Mouse (Mus musculus) stomach, embryonic 14.5 days (tissue): ENCODE results near the gene Carns1. TPM values are rescaled to one million over a fixed set of nuclear protein-coding genes. Genes with fewer than 3 reads are reported as not detected.
A peak's percentile ranks its signal among the peaks of the same experiment; 100 is the strongest.

Source experiments
- ATAC-seq: fragments of 200-750 bp; cut with Nextera tagmentation; 2 replicates; pipeline ENCODE4 v1.8.0; 2017; ENCODE audit warnings: low read depth, moderate TSS enrichment; ENCODE audit not compliant: insufficient number of reproducible peaks, insufficient read depth, low FRiP score
- H3K27ac ChIP-seq: fragments of 300-500 bp; sonication (generic); 2 replicates; pipeline ENCODE4 v1.5.1; 2014; ENCODE audit warnings: mild to moderate bottlenecking, low read length, moderate library complexity, mixed read lengths
- H3K27me3 ChIP-seq: fragments of 300-500 bp; sonication (generic); 2 replicates; pipeline ENCODE4 v1.6.1; 2014; ENCODE audit warnings: low read length, control low read depth, mixed read lengths; ENCODE audit not compliant: control insufficient read depth, insufficient read depth
- H3K36me3 ChIP-seq: fragments of 300-500 bp; sonication (generic); 2 replicates; pipeline ENCODE4 v1.6.1; 2014; ENCODE audit warnings: mild to moderate bottlenecking, control low read depth, low read length, moderate library complexity, mixed read lengths; ENCODE audit not compliant: control insufficient read depth, insufficient read depth
- H3K4me1 ChIP-seq: fragments of 300-500 bp; sonication (generic); 2 replicates; pipeline ENCODE4 v1.6.1; 2014; ENCODE audit warnings: low read length, control low read depth, mixed read lengths; ENCODE audit not compliant: control insufficient read depth, insufficient read depth
- H3K4me2 ChIP-seq: fragments of 300-500 bp; sonication (generic); replicated peaks from 2 replicates; pipeline ENCODE4 v1.6.1; 2014; ENCODE audit warnings: low read depth, low read length, control low read depth
- H3K4me3 ChIP-seq: fragments of 300-500 bp; sonication (generic); 2 replicates; pipeline ENCODE4 v1.5.1; 2014; ENCODE audit warnings: low read depth, low read length, control low read depth
- H3K9ac ChIP-seq: fragments of 300-500 bp; sonication (generic); replicated peaks from 2 replicates; pipeline ENCODE4 v1.6.1; 2014; ENCODE audit warnings: low read depth, mild to moderate bottlenecking, control low read depth, low read length, moderate library complexity, mixed read lengths
- H3K9me3 ChIP-seq: fragments of 300-500 bp; sonication (generic); 2 replicates; pipeline ENCODE4 v1.6.1; 2016; ENCODE audit warnings: low read depth, low read length, control low read depth; ENCODE audit not compliant: control insufficient read depth
- WGBS: fragments of 180-500 bp; shearing (Covaris S2); extraction: QIAGEN DNeasy Blood & Tissue Kit; methylation state at CpG from one replicate; pipeline ENCODE4 v1.1.7; 2014; 5-methylcytosine and 5-hydroxymethylcytosine counted together
- polyA plus RNA-seq: library from polyadenylated mRNA; unstranded; fragments of >200 nt; fragmentation: Nextera tagmentation; extraction: Ambion mirVana; gene quantifications from 2 replicates; pipeline ENCODE4 v1.2.1, GENCODE M21; 2014

The Carns1 gene
- polyA plus RNA-seq, 1 experiment from 2014 or later = 0.90 TPM

- no peak for ATAC-seq
- Histone ChIP-seq H3K36me3 (peaks cover 27% of the 10 kb centered on the region), H3K27ac (no peak overlapping the region), H3K4me2 (no peak overlapping the region), H3K4me1 (peaks cover 20% of the 10 kb centered on the region), H3K4me3 (no peak overlapping the region), H3K9me3 (no peaks in the 10 kb centered on the region), H3K27me3 (no peaks in the 10 kb centered on the region), H3K9ac (no peak overlapping the region)
- 74% methylated on average over 5 of the region's 5 CpGs for WGBS
Measured at GRCm38 (mm10) chr19:4151488-4151860, 23.8 kb downstream of the Carns1 start.

GRCm38 (mm10) chr19:4150567-4151487 lies 24.5 kb downstream of the Carns1 start:
- 88% methylated on average over 22 of the region's 22 CpGs for WGBS
- H3K4me1 ChIP-seq = peaks cover 20% of the 10 kb centered on the region
- ATAC-seq = no peak

GRCm38 (mm10) chr19:4149764-4150461 lies 25.4 kb downstream of the Carns1 start:
- WGBS = 94% methylated on average over 17 of the region's 17 CpGs
- Histone ChIP-seq H3K36me3 (peaks cover 27% of the 10 kb centered on the region), H3K4me3 (no peak overlapping the region), H3K27me3 (no peaks in the 10 kb centered on the region), H3K9me3 (no peaks in the 10 kb centered on the region), H3K9ac (0 out of 2 replicates have a peak overlapping the region, but pooled peaks have one; percentile 1), H3K4me1 (peaks cover 20% of the 10 kb centered on the region), H3K4me2 (peak overlapping the region; percentile 78), H3K27ac (no peak overlapping the region)
- no peak for ATAC-seq

More at GRCm38 (mm10) chr19:4150567-4151487, 24.5 kb downstream of the Carns1 start:
- H3K9me3 ChIP-seq = no peaks in the 10 kb centered on the region
- no peak overlapping the region for H3K4me3 ChIP-seq
- H3K27ac ChIP-seq = no peak overlapping the region
- no peak overlapping the region for H3K4me2 ChIP-seq
- peaks cover 27% of the 10 kb centered on the region for H3K36me3 ChIP-seq
- no peak overlapping the region for H3K9ac ChIP-seq
- H3K27me3 ChIP-seq = no peaks in the 10 kb centered on the region

GRCm38 (mm10) chr19:4149283-4149682 lies 26.0 kb downstream of the Carns1 start:
- H3K4me2 ChIP-seq = peak overlapping the region; percentile 78
- no peaks in the 10 kb centered on the region for H3K9me3 ChIP-seq
- no peak for ATAC-seq
- H3K4me3 ChIP-seq = peak overlapping the region; percentile 79
- H3K4me1 ChIP-seq = peaks cover 20% of the 10 kb centered on the region
- peak overlapping the region; percentile 75 for H3K9ac ChIP-seq
- no peak overlapping the region for H3K27ac ChIP-seq
- peaks cover 27% of the 10 kb centered on the region for H3K36me3 ChIP-seq
- H3K27me3 ChIP-seq = no peaks in the 10 kb centered on the region
- WGBS = 86% methylated on average over 11 of the region's 11 CpGs

- peaks cover 27% of the 10 kb centered on the region for H3K36me3 ChIP-seq
- WGBS = 0% methylated on average over 8 of the region's 8 CpGs
- H3K4me2 ChIP-seq = peak overlapping the region; percentile 78
- H3K9ac ChIP-seq = peak overlapping the region; percentile 75
- H3K4me3 ChIP-seq = peak overlapping the region; percentile 79
- H3K27ac ChIP-seq = peak overlapping the region; percentile 18; the same call in 1 of the 2 replicates
- 0 out of 2 replicates have a peak, but pooled peaks have one; percentile 11 for ATAC-seq
- no peaks in the 10 kb centered on the region for H3K9me3 ChIP-seq
- peaks cover 20% of the 10 kb centered on the region for H3K4me1 ChIP-seq
- H3K27me3 ChIP-seq = no peaks in the 10 kb centered on the region
Measured at GRCm38 (mm10) chr19:4148819-4149218, 26.5 kb downstream of the Carns1 start.

- Histone ChIP-seq H3K4me1 (peaks cover 20% of the 10 kb centered on the region), H3K27ac (peak within 1 kb of the TSS; percentile 56), H3K9ac (peak within 1 kb of the TSS; percentile 75), H3K4me3 (peak within 1 kb of the TSS; percentile 79), H3K4me2 (peak within 1 kb of the TSS; percentile 78), H3K36me3 (peaks cover 24% of the 10 kb centered on the region), H3K9me3 (no peaks in the 10 kb centered on the region), H3K27me3 (no peaks in the 10 kb centered on the region)
- WGBS = 0% methylated on average over 33 of the region's 33 CpGs
- ATAC-seq = peak; percentile 96
Measured at GRCm38 (mm10) chr19:4148491-4148806, 26.8 kb downstream of the Carns1 start, which contains the start of gene Coro1b. Coro1b (plus strand) TSS chr19:4148619.

- Histone ChIP-seq H3K9me3 (no peaks in the 10 kb centered on the region), H3K27me3 (no peaks in the 10 kb centered on the region), H3K4me2 (peak overlapping the region; percentile 78), H3K4me3 (peak overlapping the region; percentile 79), H3K27ac (peak overlapping the region; percentile 56), H3K4me1 (peaks cover 20% of the 10 kb centered on the region), H3K9ac (0 out of 2 replicates have a peak overlapping the region, but pooled peaks have one; percentile 18), H3K36me3 (peaks cover 19% of the 10 kb centered on the region)
- ATAC-seq = peak; percentile 2; the same call in 1 of the 2 replicates
- WGBS = 33% methylated on average over 9 of the region's 9 CpGs
Measured at GRCm38 (mm10) chr19:4147782-4148490, 27.3 kb downstream of the Carns1 start.

- H3K27ac ChIP-seq = no peak overlapping the region
- ATAC-seq = no peak
- H3K4me3 ChIP-seq = no peak overlapping the region
- H3K36me3 ChIP-seq = peaks cover 15% of the 10 kb centered on the region
- H3K9me3 ChIP-seq = no peaks in the 10 kb centered on the region
- H3K4me1 ChIP-seq = peaks cover 20% of the 10 kb centered on the region
- WGBS = 57% methylated on average over 3 of the region's 3 CpGs
- no peaks in the 10 kb centered on the region for H3K27me3 ChIP-seq
- no peak overlapping the region for H3K4me2 ChIP-seq
- H3K9ac ChIP-seq = no peak overlapping the region
Measured at GRCm38 (mm10) chr19:4147022-4147405, 28.3 kb downstream of the Carns1 start.
